21 mouse cellular contexts compared by ENCODE assay signal in the genomic region with DNA sequence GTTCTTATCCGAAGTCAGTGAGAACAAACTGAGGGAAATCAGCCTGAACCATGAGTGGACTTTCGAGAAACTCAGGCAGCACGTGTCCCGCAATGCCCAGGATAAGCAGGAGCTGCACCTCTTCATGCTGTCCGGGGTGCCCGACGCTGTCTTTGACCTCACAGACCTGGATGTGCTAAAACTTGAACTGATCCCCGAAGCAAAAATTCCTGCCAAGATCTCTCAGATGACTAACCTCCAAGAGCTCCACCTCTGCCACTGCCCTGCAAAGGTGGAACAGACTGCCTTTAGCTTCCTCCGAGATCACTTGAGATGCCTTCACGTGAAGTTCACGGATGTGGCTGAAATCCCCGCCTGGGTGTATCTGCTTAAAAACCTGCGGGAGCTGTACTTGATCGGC.
"Had no signal": no experiment of that assay in that cellular context is flagged by ENCODE, and none has a peak within 500 bp of the region (broad histone marks: within the 10 kb centered on the region; RNA-seq: fewer than 3 reads in every experiment).

No protein-coding gene starts in this region.

- H3K27me3 ChIP-seq: hindbrain, embryonic 12.5 days; intestine, embryonic 15.5 days; limb, embryonic 12.5 days; liver, embryonic 13.5 days; liver, embryonic 15.5 days had no signal

- DNase-seq: gastrocnemius, adult 2 months; gastrocnemius, postnatal 10 days; gastrocnemius, postnatal 25 days; heart, adult 18-20 months; heart, postnatal 10 days; heart, postnatal 4 days; kidney, postnatal 25 days; liver; liver, embryonic 13.5 days; liver, postnatal 0 days had no signal

- H3K4me1 ChIP-seq: intestine, embryonic 15.5 days had no signal

- H3K4me3 ChIP-seq: gastrocnemius, adult 2 months; heart, embryonic 10.5 days; heart, embryonic 12.5 days; hindbrain, embryonic 10.5 days; hindbrain, embryonic 12.5 days; intestine, embryonic 15.5 days; left cerebral cortex, adult 2 months; limb, embryonic 10.5 days; limb, embryonic 12.5 days; liver, embryonic 13.5 days; liver, embryonic 15.5 days had no signal

- H3K27ac ChIP-seq: gastrocnemius, adult 2 months; heart, embryonic 10.5 days; hindbrain, embryonic 10.5 days; hindbrain, embryonic 12.5 days; hindbrain, embryonic 14.5 days; intestine, embryonic 15.5 days; kidney, postnatal 0 days; left cerebral cortex, adult 2 months; limb, embryonic 10.5 days; limb, embryonic 12.5 days; liver, embryonic 13.5 days; liver, embryonic 15.5 days had no signal
